Mouse (Mus musculus): Measurements from ENCODE around the gene Trp53. TPM values are rescaled to one million over a fixed set of nuclear protein-coding genes. Genes with fewer than 3 reads are reported as not detected.
"Not testable (repeated sequence)": the region's sequence is repeated elsewhere in the genome, so short reads cannot be mapped to it uniquely, and the experiment has no call there.

Trp53 gene
- polyA plus RNA-seq, 1 experiment from 2014 or later: 32.6 TPM

DNA sequence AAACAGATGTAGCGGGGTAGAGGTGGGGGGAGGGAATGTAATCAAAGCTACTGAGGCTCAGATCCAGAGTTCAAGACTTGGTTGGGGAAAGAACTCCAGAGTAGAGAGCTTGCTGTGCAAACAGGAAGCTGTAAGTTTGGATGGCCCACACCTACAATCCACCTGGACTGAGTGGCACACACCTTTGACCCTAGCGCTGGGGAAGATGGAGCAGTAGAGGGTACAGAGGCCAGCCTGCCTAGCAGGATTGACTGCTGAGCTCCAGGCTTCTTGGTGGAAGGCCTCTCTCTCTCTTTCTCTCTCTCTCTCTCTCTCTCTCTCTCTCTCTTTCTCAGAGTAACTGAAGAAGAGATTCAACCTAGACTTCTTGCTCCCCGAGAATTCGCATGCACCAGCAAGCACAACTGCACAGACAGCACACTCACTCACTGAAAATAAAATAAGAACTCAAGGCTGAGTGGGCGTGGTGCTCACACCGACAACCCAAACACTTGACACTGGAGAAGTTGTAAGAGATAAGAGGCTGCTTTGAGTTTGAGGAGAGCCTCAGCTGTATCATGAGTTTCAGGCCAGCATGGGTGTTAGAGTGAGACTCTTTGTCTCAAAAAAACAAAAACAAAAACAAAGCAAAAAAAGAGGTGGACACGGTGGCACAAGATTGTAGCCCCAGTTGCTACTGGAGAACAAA, 40.4 kb downstream of the Trp53 start:
- H3K27ac ChIP-seq: no peak overlapping the region
- no peak overlapping the region for H3K4me3 ChIP-seq (ENCODE audit: inconsistent target)

DNA sequence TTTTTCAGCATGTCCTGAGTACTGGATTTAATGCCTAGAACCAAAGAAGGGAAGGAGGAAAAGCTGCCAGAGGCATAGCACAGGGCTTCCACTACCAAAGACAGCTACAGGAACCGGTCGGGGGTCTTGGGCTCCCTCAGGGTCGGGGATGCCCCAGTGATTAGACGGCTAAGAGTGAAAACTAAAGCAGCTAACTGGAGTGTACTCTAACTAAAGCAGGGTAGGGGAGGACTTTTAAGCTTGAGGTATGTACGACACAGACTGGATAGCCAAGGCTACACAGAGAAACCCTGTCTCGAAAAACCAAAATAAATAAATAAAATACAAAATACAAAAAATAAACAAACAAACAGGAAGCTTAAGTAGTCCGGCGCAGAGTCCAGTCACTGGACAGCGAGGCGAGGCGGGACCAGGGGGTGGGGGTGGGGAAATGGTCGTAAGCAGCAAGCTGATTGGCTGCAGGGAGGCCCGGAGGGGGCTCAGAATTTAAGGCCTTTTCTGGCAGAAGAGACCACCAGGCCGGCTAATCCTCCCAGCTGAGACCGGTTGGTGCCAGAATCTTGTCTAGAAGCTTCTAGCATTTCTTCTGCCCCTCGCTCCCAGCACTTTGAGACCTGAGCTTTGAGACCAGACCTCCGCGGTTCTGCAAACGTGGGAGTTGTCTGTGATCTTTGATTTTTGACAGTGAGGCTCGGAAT, 41.6 kb downstream of the Trp53 start, which contains the start of gene Sat2:
Gene Sat2 (plus strand): TSS at position 454 of the 698 bp plus-strand sequence.
- no peak within 1 kb of the TSS for H3K27ac ChIP-seq
- H3K4me3 ChIP-seq (ENCODE audit: inconsistent target): peak within 1 kb of the TSS; percentile 55
- 13% methylated on average over 18 of the region's 20 CpGs for WGBS (ENCODE audit: missing documents)
- no peaks in the 10 kb centered on the region for H3K79me2 ChIP-seq (ENCODE audit: inconsistent target)
- no peaks in the 10 kb centered on the region for H3K36me3 ChIP-seq (ENCODE audit: inconsistent target)

More for the DNA sequence above, 40.4 kb downstream of the Trp53 start:
- no peaks in the 10 kb centered on the region for H3K36me3 ChIP-seq (ENCODE audit: inconsistent target)
- WGBS (ENCODE audit: missing documents): 85% methylated on average over 7 of the region's 7 CpGs
- no peaks in the 10 kb centered on the region for H3K79me2 ChIP-seq (ENCODE audit: inconsistent target)

DNA sequence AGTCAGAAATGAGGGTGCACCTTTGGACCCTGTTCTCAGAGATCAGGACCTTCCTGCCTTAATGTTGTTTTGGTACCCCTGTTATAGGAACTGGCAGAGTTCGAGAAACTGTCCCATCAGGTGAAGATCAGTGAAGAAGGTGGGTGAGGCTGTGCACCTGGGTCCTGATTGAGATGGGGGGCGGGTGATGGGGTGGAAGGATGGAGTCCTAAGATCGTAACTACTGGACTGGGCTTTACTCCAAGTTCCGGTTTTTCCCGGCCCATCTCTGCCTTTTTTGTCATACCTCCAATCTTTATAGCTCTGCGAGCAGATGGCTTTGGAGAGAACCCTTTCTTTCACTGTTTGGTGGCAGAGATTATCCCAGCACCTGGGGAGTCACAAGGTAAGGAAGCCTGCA, 42.2 kb downstream of the Trp53 start:
- H3K4me3 ChIP-seq (ENCODE audit: inconsistent target): peak overlapping the region; percentile 55
- no peak overlapping the region for H3K27ac ChIP-seq
- WGBS (ENCODE audit: missing documents): 39% methylated on average over 6 of the region's 6 CpGs
- no peaks in the 10 kb centered on the region for H3K79me2 ChIP-seq (ENCODE audit: inconsistent target)
- H3K36me3 ChIP-seq (ENCODE audit: inconsistent target): no peaks in the 10 kb centered on the region

DNA sequence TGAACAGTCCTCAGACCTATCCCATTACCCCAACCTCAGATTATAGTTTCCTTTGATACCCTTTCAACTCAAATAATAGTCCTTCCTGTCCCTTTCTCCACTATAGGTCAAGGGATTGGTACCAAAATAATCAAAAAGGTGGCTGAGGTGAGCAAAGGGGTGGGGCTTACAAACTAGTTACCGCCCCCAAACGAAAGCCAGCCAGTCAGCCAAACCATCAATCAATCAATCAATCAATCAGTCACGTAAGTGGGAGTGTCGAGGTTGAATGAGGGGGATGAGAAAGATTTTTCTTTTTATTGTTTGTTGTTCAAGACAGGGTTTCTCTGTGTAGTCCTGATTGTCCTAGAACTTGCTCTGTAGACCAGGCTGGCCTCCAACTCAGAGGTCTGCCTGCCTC, 42.8 kb downstream of the Trp53 start:
- H3K79me2 ChIP-seq (ENCODE audit: inconsistent target): no peaks in the 10 kb centered on the region
- H3K4me3 ChIP-seq (ENCODE audit: inconsistent target): no peak overlapping the region
- no peaks in the 10 kb centered on the region for H3K36me3 ChIP-seq (ENCODE audit: inconsistent target)
- 97% methylated on average over 4 of the region's 4 CpGs for WGBS (ENCODE audit: missing documents)
- no peak overlapping the region for H3K27ac ChIP-seq

DNA sequence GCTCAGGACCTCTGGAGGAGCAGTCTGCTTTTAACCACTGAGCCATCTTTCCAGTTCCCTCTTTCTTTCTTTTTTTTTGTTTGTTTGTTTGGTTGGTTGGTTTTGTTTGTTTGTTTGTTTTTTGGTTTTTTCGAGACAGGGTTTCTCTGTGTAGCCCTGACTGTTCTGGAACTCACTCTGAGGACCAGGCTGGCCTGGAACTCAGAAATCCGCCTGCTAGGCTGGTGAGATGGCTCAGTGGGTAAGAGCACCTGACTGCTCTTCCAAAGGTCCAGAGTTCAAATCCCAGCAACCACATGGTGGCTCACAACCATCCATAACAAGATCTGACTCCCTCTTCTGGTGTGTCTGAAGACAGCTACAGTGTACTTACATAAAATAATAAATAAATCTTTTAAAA, 44.2 kb downstream of the Trp53 start:
- not testable (repeated sequence) for H3K79me2 ChIP-seq (ENCODE audit: inconsistent target); H3K4me3 ChIP-seq (ENCODE audit: inconsistent target); H3K36me3 ChIP-seq (ENCODE audit: inconsistent target); H3K27ac ChIP-seq
- no CpG with 5 or more reads among the region's 2 CpGs for WGBS (ENCODE audit: missing documents)

DNA sequence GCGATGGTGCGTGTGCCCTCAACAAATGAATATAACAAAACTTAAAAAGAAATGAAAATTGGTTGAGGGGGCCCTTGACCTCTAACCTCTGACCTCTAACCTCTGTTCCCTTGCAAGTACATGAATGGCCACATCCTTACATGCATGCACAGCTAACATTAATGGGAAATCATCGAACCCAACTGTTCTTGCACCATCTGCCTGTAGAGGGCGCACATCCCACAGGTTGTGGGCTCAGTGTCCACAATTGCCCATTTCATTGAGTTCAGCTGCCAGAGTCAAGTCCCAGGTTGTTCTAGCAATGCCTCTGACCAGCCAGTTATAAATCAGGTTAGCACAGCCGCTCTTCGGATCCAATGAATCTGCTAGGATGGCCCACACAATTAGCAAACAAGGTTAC, 48.1 kb downstream of the Trp53 start:
- WGBS (ENCODE audit: missing documents): 46% methylated on average over 6 of the region's 6 CpGs
- no peak overlapping the region for H3K27ac ChIP-seq
- H3K79me2 ChIP-seq (ENCODE audit: inconsistent target): peaks cover 1% of the 10 kb centered on the region
- H3K36me3 ChIP-seq (ENCODE audit: inconsistent target): no peaks in the 10 kb centered on the region
- H3K4me3 ChIP-seq (ENCODE audit: inconsistent target): no peak overlapping the region

DNA sequence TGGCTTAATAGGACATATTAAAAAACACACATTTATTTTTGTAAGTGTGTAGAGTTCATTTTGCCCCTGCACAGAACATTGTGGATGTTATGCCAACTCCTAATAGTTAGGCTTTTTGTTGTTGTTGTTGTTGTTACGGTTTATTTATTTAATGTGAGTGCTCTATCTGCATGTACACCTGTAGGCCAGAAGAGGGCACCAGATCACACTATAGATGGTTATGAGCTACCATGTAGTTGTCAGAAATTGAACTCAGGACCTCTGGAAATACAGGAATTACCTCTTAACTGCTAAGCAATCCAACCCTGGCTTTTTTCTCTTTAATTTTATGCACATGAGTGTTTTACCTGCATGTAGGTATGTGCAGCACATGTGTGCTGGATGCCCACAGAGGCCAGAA, 49.6 kb downstream of the Trp53 start:
- WGBS (ENCODE audit: missing documents): 71% methylated on average over 1 of the region's 1 CpGs
- peaks cover 17% of the 10 kb centered on the region for H3K79me2 ChIP-seq (ENCODE audit: inconsistent target)
- H3K36me3 ChIP-seq (ENCODE audit: inconsistent target): no peaks in the 10 kb centered on the region
- H3K4me3 ChIP-seq (ENCODE audit: inconsistent target): no peak overlapping the region
- no peak overlapping the region for H3K27ac ChIP-seq

DNA sequence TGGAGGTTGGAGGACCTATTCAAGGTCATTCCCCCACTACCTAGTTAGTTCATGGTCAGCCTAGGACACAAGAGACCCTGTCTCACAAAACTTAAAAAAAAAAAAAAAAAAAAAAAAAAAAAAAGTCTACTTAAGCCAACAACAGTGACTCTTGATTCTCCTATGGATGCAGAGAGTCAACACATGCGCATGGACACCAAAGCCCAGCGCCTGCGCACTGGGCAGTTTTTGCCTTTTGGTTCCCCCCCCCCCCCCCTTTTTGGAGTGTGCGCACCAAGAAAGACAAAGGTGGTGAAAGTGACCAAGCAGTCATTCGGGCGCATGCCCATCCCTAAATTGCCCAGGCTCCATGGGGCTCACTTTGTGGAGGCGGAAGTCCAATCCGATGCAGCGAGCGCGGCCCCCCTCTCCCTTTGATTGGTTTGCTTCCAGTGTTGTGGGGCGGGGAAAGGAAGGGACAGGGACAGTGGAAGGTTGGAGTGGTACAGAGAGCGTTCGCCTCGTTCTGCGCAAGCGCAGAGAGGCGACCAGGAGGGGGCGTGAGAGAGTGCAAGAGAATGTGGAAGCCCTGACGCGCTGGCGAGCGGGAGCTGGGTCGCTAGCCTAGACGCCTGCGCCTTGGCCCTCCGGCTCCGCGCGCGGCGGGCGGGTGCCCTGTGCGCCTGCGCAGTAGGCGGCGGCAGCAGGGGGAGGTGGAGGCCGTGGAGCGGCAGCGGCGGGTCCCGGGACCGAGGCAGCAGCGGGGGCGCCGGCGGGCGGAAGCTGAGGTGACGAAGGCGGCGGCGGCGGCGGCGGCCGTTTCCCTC, 52.3 kb downstream of the Trp53 start, which contains the start of gene Fxr2:
Gene Fxr2 (plus strand): TSS at position 707 of the 806 bp plus-strand sequence.
- H3K79me2 ChIP-seq (ENCODE audit: inconsistent target): peaks cover 43% of the 10 kb centered on the region
- under 1% methylated on average over 55 of the region's 56 CpGs for WGBS (ENCODE audit: missing documents)
- H3K36me3 ChIP-seq (ENCODE audit: inconsistent target): no peaks in the 10 kb centered on the region
- H3K27ac ChIP-seq: peak within 1 kb of the TSS; percentile 51
- peak within 1 kb of the TSS; percentile 71 for H3K4me3 ChIP-seq (ENCODE audit: inconsistent target)

DNA sequence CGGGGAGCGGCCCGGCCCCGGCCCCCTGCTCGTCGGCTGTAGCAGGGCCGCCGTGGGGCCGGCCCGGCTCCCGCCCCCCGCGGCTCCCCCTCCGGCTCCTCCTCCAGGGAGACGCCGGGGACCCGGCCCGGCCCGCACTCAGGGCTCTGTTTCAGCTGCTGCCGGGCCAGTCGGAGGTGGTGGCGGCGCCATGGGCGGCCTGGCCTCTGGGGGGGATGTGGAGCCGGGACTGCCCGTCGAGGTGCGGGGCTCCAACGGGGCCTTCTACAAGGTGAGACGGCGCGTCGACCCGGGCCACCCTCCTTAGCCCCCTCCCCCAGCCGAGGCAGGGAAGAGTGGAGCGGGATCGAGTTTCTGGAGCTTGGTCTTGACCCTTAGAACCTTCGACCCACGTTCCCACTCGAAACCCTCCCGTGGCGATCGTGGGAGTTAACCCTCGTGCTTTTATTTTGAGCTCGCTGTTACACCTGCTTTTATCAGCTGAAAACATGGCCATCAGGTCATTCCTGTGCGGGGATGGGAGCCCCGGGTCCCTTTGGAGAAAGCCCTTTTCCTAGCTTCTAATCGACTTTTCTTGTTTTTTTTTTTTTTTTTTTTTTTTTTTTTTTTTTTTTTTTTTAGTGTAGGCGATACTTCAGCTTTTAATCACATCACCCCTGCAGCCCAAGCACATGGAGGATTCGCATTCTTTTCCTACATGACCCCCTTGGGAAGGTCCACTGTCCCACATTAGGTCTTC, 53.1 kb downstream of the Trp53 start:
- Histone ChIP-seq H3K4me3 (ENCODE audit: inconsistent target) (peak overlapping the region; percentile 71), H3K36me3 (ENCODE audit: inconsistent target) (no peaks in the 10 kb centered on the region), H3K79me2 (ENCODE audit: inconsistent target) (peaks cover 52% of the 10 kb centered on the region), H3K27ac (peak overlapping the region; percentile 37)
- 2% methylated on average over 48 of the region's 50 CpGs for WGBS (ENCODE audit: missing documents)

DNA sequence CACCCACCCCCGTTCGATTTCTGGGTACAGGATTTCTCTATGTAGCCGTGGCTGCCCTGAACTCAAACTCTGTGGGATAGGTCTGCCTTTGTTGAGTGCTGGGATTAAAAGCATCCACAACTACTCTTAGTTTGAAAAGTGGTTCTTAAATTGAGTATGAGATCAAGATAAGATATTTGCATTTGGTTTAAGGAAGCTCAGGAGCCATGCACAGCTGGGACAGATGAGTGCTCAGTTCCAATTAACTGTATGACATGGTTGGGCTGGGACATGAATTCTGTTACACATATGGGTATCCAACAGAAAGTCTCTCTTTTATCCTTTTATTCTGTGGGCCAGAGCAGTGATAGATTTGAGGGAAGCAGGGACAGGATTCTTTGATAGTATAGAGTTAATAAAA, 55.3 kb downstream of the Trp53 start:
- Histone ChIP-seq H3K4me3 (ENCODE audit: inconsistent target) (no peak overlapping the region), H3K79me2 (ENCODE audit: inconsistent target) (peaks cover 60% of the 10 kb centered on the region), H3K36me3 (ENCODE audit: inconsistent target) (peaks cover 17% of the 10 kb centered on the region), H3K27ac (no peak overlapping the region)
- 82% methylated on average over 3 of the region's 3 CpGs for WGBS (ENCODE audit: missing documents)

Other genes with a start within 250 kb of the Trp53 start
- gene Rnf227, start 239.9 kb upstream of the Trp53 start, polyA plus RNA-seq (2018): 3.3 to 4.4 TPM (median 3.6 TPM) in 3 replicates
- 43.6 to 105 TPM (median 82.3 TPM) in 3 replicates for gene Chd3, start 211.0 kb upstream of the Trp53 start, polyA plus RNA-seq (2018)
- 60.0 to 104 TPM (median 95.8 TPM) in 3 replicates for gene Naa38, start 184.9 kb upstream of the Trp53 start, polyA plus RNA-seq (2018)
- gene Cyb5d1, start 184.7 kb upstream of the Trp53 start, polyA plus RNA-seq (2018): 25.0 to 35.1 TPM (median 31.3 TPM) in 3 replicates
- gene Tmem88, start 182.1 kb upstream of the Trp53 start, polyA plus RNA-seq (2018): 0.09 TPM in 1 of 3 replicates, not detected in the others
- 4.5 to 15.0 TPM (median 11.0 TPM) in 3 replicates for gene Kdm6b, start 166.7 kb upstream of the Trp53 start, polyA plus RNA-seq (2018)
- gene Dnah2, start 31.2 kb upstream of the Trp53 start, polyA plus RNA-seq (2018): 0.32 to 3.0 TPM (median 1.5 TPM) in 3 replicates
- 0.06 TPM in 1 of 3 replicates, not detected in the others for gene Efnb3, start 20.2 kb upstream of the Trp53 start, polyA plus RNA-seq (2018)
- 4.4 to 5.0 TPM (median 5.0 TPM) in 3 replicates for gene Wrap53, start 104 bp upstream of the Trp53 start, polyA plus RNA-seq (2018)
- not detected in 3 replicates for gene Atp1b2, start 25.6 kb downstream of the Trp53 start, polyA plus RNA-seq (2018)
- not detected in 3 replicates for gene Shbg, start 37.5 kb downstream of the Trp53 start, polyA plus RNA-seq (2018)
- gene Sat2, start 41.7 kb downstream of the Trp53 start, polyA plus RNA-seq (2018): 1.6 to 2.2 TPM (median 1.6 TPM) in 3 replicates
- gene Fxr2, start 52.6 kb downstream of the Trp53 start, polyA plus RNA-seq (2018): 36.0 to 36.7 TPM (median 36.3 TPM) in 3 replicates
- 0.46 TPM in 1 of 3 replicates, not detected in the others for gene Sox15, start 75.0 kb downstream of the Trp53 start, polyA plus RNA-seq (2018)
- 81.7 to 90.9 TPM (median 89.2 TPM) in 3 replicates for gene Mpdu1, start 82.3 kb downstream of the Trp53 start, polyA plus RNA-seq (2018)
- gene Cd68, start 85.8 kb downstream of the Trp53 start, polyA plus RNA-seq (2018): 3,562 to 8,261 TPM (median 3,776 TPM) in 3 replicates
- 683 to 1,306 TPM (median 693 TPM) in 3 replicates for gene Eif4a1, start 92.1 kb downstream of the Trp53 start, polyA plus RNA-seq (2018)
- gene Senp3, start 101.7 kb downstream of the Trp53 start, polyA plus RNA-seq (2018): 57.8 to 99.6 TPM (median 77.5 TPM) in 3 replicates
- 16.4 to 43.4 TPM (median 40.3 TPM) in 3 replicates for gene Tnfsf13, start 105.4 kb downstream of the Trp53 start, polyA plus RNA-seq (2018)
- gene Tnfsf12, start 115.5 kb downstream of the Trp53 start, polyA plus RNA-seq (2018): 89.2 to 140 TPM (median 130 TPM) in 3 replicates
- gene Tnfsfm13, start 115.7 kb downstream of the Trp53 start, polyA plus RNA-seq (2018): 25.2 to 36.9 TPM (median 25.5 TPM) in 3 replicates
- gene Polr2a, start 178.3 kb downstream of the Trp53 start, polyA plus RNA-seq (2018): 63.4 to 133 TPM (median 79.6 TPM) in 3 replicates
- gene Slc35g3, start 181.6 kb downstream of the Trp53 start, polyA plus RNA-seq (2018): not detected in 3 replicates
- gene Zbtb4, start 185.6 kb downstream of the Trp53 start, polyA plus RNA-seq (2018): 11.6 to 17.8 TPM (median 12.0 TPM) in 3 replicates
- gene Chrnb1, start 215.6 kb downstream of the Trp53 start, polyA plus RNA-seq (2018): not detected in 3 replicates
- 0.69 to 2.7 TPM (median 2.3 TPM) in 3 replicates for gene Fgf11, start 221.5 kb downstream of the Trp53 start, polyA plus RNA-seq (2018)
- gene Tmem102, start 225.3 kb downstream of the Trp53 start, polyA plus RNA-seq (2018): not detected in 3 replicates
- gene Gm39566, start 234.9 kb downstream of the Trp53 start, polyA plus RNA-seq (2018): not detected in 3 replicates
- not detected in 3 replicates for gene Spem2, start 238.1 kb downstream of the Trp53 start, polyA plus RNA-seq (2018)
- gene Spem1, start 241.8 kb downstream of the Trp53 start, polyA plus RNA-seq (2018): not detected in 3 replicates